Mouse (Mus musculus): ENCODE measurements around the gene Prr29. TPM values are rescaled to one million over a fixed set of nuclear protein-coding genes. Genes with fewer than 3 reads are reported as not detected.

The Prr29 gene
- polyA plus RNA-seq, 1 experiment from 2014 or later = 0.39 TPM

- no peak overlapping the region for H3K27ac ChIP-seq (ENCODE audit: low read depth)
- no peaks in the 10 kb centered on the region for H3K27me3 ChIP-seq (ENCODE audit: insufficient read depth, low read length)
- no peak overlapping the region for H3K4me3 ChIP-seq (ENCODE audit: low read depth, low read length)
- H3K36me3 ChIP-seq (ENCODE audit: insufficient read depth) = peaks cover 8% of the 10 kb centered on the region; the same call in 1 of the 2 replicates
- no peak overlapping the region for H3K4me2 ChIP-seq
- no peaks in the 10 kb centered on the region for H3K4me1 ChIP-seq (ENCODE audit: insufficient read depth)
- peak; percentile 99 for TF ChIP-seq CTCF (IDR thresholded peaks at IDR 0.05; ENCODE audit: low read depth)
- DNase-seq (peak; percentile 96), ATAC-seq (ENCODE audit: insufficient read depth) (peak; percentile 69)
- H3K9me3 ChIP-seq (ENCODE audit: low read depth, low read length) = no peaks in the 10 kb centered on the region
- no peak overlapping the region for H3K9ac ChIP-seq
- 26% methylated on average over 4 of the region's 4 CpGs for WGBS
Measured at GRCm38 (mm10) chr11:106418622-106419196, 53.4 kb downstream of the Prr29 start.

- WGBS = 56% methylated on average over 9 of the region's 9 CpGs
- Histone ChIP-seq H3K36me3 (ENCODE audit: insufficient read depth) (peaks cover 8% of the 10 kb centered on the region; the same call in 1 of the 2 replicates), H3K4me1 (ENCODE audit: insufficient read depth) (no peaks in the 10 kb centered on the region), H3K9me3 (ENCODE audit: low read depth, low read length) (no peaks in the 10 kb centered on the region), H3K27me3 (ENCODE audit: insufficient read depth, low read length) (no peaks in the 10 kb centered on the region), H3K4me2 (no peak overlapping the region), H3K4me3 (ENCODE audit: low read depth, low read length) (no peak overlapping the region), H3K9ac (no peak overlapping the region), H3K27ac (ENCODE audit: low read depth) (peak overlapping the region; percentile 46; the same call in 1 of the 2 replicates)
- DNase-seq (peak; percentile 22), ATAC-seq (ENCODE audit: insufficient read depth) (no peak)
- TF ChIP-seq CTCF (IDR thresholded peaks at IDR 0.05; ENCODE audit: low read depth) = no peak
Measured at GRCm38 (mm10) chr11:106419262-106420102, 54.2 kb downstream of the Prr29 start.

- no peak overlapping the region for H3K9ac ChIP-seq
- H3K4me2 ChIP-seq = no peak overlapping the region
- H3K4me1 ChIP-seq (ENCODE audit: insufficient read depth) = no peaks in the 10 kb centered on the region
- H3K36me3 ChIP-seq (ENCODE audit: insufficient read depth) = 0 out of 2 replicates have a peak, but pooled peaks cover 3% of the 10 kb centered on the region
- ATAC-seq (ENCODE audit: insufficient read depth) (no peak), DNase-seq (no peak)
- 85% methylated on average over 5 of the region's 5 CpGs for WGBS
- no peak overlapping the region for H3K4me3 ChIP-seq (ENCODE audit: low read depth, low read length)
- no peak overlapping the region for H3K27ac ChIP-seq (ENCODE audit: low read depth)
- H3K9me3 ChIP-seq (ENCODE audit: low read depth, low read length) = no peaks in the 10 kb centered on the region
- no peak for TF ChIP-seq CTCF (IDR thresholded peaks at IDR 0.05; ENCODE audit: low read depth)
- no peaks in the 10 kb centered on the region for H3K27me3 ChIP-seq (ENCODE audit: insufficient read depth, low read length)
Measured at GRCm38 (mm10) chr11:106425201-106425600, 59.9 kb downstream of the Prr29 start.

GRCm38 (mm10) chr11:106426447-106426846 is 61.2 kb downstream of the Prr29 start:
- H3K4me1 ChIP-seq (ENCODE audit: insufficient read depth) = no peaks in the 10 kb centered on the region
- 0 out of 2 replicates have a peak, but pooled peaks cover 3% of the 10 kb centered on the region for H3K36me3 ChIP-seq (ENCODE audit: insufficient read depth)
- H3K4me3 ChIP-seq (ENCODE audit: low read depth, low read length) = no peak overlapping the region
- H3K27me3 ChIP-seq (ENCODE audit: insufficient read depth, low read length) = no peaks in the 10 kb centered on the region
- no peaks in the 10 kb centered on the region for H3K9me3 ChIP-seq (ENCODE audit: low read depth, low read length)
- DNase-seq = peak; percentile 41
- H3K27ac ChIP-seq (ENCODE audit: low read depth) = peak overlapping the region; percentile 63; the same call in 1 of the 2 replicates
- ATAC-seq (ENCODE audit: insufficient read depth) = peak; percentile 63; the same call in 1 of the 2 replicates
- WGBS = 66% methylated on average over 4 of the region's 4 CpGs
- H3K9ac ChIP-seq = no peak overlapping the region
- H3K4me2 ChIP-seq = no peak overlapping the region
- no peak for TF ChIP-seq CTCF (IDR thresholded peaks at IDR 0.05; ENCODE audit: low read depth)

Other genes with a start within 250 kb of the Prr29 start
- not detected in 2 replicates for gene Gm10840, start 204.6 kb upstream of the Prr29 start, polyA plus RNA-seq (2014; fragmentation: Nextera tagmentation; extraction: Ambion mirVana)
- gene Limd2, start 204.6 kb upstream of the Prr29 start, polyA plus RNA-seq (2014; fragmentation: Nextera tagmentation; extraction: Ambion mirVana) = 211 and 229 TPM in 2 replicates
- gene Strada, start 163.3 kb upstream of the Prr29 start, polyA plus RNA-seq (2014; fragmentation: Nextera tagmentation; extraction: Ambion mirVana) = 31.7 and 32.6 TPM in 2 replicates
- gene Ccdc47, start 149.1 kb upstream of the Prr29 start, polyA plus RNA-seq (2014; fragmentation: Nextera tagmentation; extraction: Ambion mirVana) = 66.5 and 69.6 TPM in 2 replicates
- 75.5 and 82.1 TPM in 2 replicates for gene Ddx42, start 148.5 kb upstream of the Prr29 start, polyA plus RNA-seq (2014; fragmentation: Nextera tagmentation; extraction: Ambion mirVana)
- 60.7 and 66.9 TPM in 2 replicates for gene Ftsj3, start 109.4 kb upstream of the Prr29 start, polyA plus RNA-seq (2014; fragmentation: Nextera tagmentation; extraction: Ambion mirVana)
- gene Psmc5, start 109.3 kb upstream of the Prr29 start, polyA plus RNA-seq (2014; fragmentation: Nextera tagmentation; extraction: Ambion mirVana) = 275 and 288 TPM in 2 replicates
- gene Smarcd2, start 92.5 kb upstream of the Prr29 start, polyA plus RNA-seq (2014; fragmentation: Nextera tagmentation; extraction: Ambion mirVana) = 81.2 and 91.0 TPM in 2 replicates
- 0.18 and 0.39 TPM in 2 replicates for gene Tcam1, start 88.8 kb upstream of the Prr29 start, polyA plus RNA-seq (2014; fragmentation: Nextera tagmentation; extraction: Ambion mirVana)
- gene Gh, start 63.6 kb upstream of the Prr29 start, polyA plus RNA-seq (2014; fragmentation: Nextera tagmentation; extraction: Ambion mirVana) = not detected in 2 replicates
- gene Cd79b, start 50.7 kb upstream of the Prr29 start, polyA plus RNA-seq (2014; fragmentation: Nextera tagmentation; extraction: Ambion mirVana) = 2.5 and 3.4 TPM in 2 replicates
- 0.05 and 0.24 TPM in 2 replicates for gene Scn4a, start 12.2 kb upstream of the Prr29 start, polyA plus RNA-seq (2014; fragmentation: Nextera tagmentation; extraction: Ambion mirVana)
- 68.3 and 76.7 TPM in 2 replicates for gene Icam2, start 22.6 kb downstream of the Prr29 start, polyA plus RNA-seq (2014; fragmentation: Nextera tagmentation; extraction: Ambion mirVana)
- 7.5 and 8.6 TPM in 2 replicates for gene Ern1, start 122.4 kb downstream of the Prr29 start, polyA plus RNA-seq (2014; fragmentation: Nextera tagmentation; extraction: Ambion mirVana)
- gene Tex2, start 248.0 kb downstream of the Prr29 start, polyA plus RNA-seq (2014; fragmentation: Nextera tagmentation; extraction: Ambion mirVana) = 10.9 and 11.3 TPM in 2 replicates